Mouse (Mus musculus) cortical plate, adult 2 months (tissue): ENCODE measurements around the gene Fbxl21. TPM values are rescaled to one million over a fixed set of nuclear protein-coding genes. Genes with fewer than 3 reads are reported as not detected.

Experiments
- H3K27ac ChIP-seq: fragments of 200-500 bp; 2 replicates; pipeline ENCODE4 v1.5.1; 2012; ENCODE audit warnings: low read length, control low read depth, inconsistent platforms; ENCODE audit not compliant: insufficient read depth
- H3K4me1 ChIP-seq: fragments of 200-500 bp; 2 replicates; pipeline ENCODE4 v1.6.1; 2011; ENCODE audit warnings: low read length; ENCODE audit not compliant: control insufficient read depth, insufficient read depth
- H3K4me3 ChIP-seq: fragments of 200-500 bp; 2 replicates; pipeline ENCODE4 v1.5.1; 2011; ENCODE audit warnings: mild to moderate bottlenecking, low read length, control low read depth; ENCODE audit not compliant: insufficient read depth
- CTCF ChIP-seq: fragments of 200-500 bp; IDR thresholded peaks from 2 replicates; pipeline ENCODE4 v1.5.1; 2011; ENCODE audit warnings: mild to moderate bottlenecking, control low read depth, low read length; ENCODE audit not compliant: insufficient read depth; ENCODE audit errors: extremely low read depth
- POLR2A ChIP-seq: fragments of 200-500 bp; IDR thresholded peaks from 2 replicates; pipeline ENCODE4 v1.6.1; 2011; ENCODE audit warnings: mild to moderate bottlenecking, low read length, control low read depth; ENCODE audit not compliant: insufficient read depth; ENCODE audit errors: extremely low read depth
- polyA plus RNA-seq: library from polyadenylated mRNA; depleted of rRNA; stranded (reverse); fragments of >200 nt; gene quantifications from 2 replicates; pipeline ENCODE4 v1.2.3, GENCODE M21; 2012

Fbxl21 gene
- polyA plus RNA-seq, 1 experiment, result 6.1 TPM

GRCm38 (mm10) chr13:56529685-56530084 lies 7.4 kb downstream of the Fbxl21 start:
- TF ChIP-seq CTCF (no peak), POLR2A (no peak)

GRCm38 (mm10) chr13:56534931-56535330 lies 12.7 kb downstream of the Fbxl21 start:
- Histone ChIP-seq H3K27ac (no peak overlapping the region), H3K4me3 (no peak overlapping the region), H3K4me1 (no peaks in the 10 kb centered on the region)
- TF ChIP-seq POLR2A (no peak), CTCF (no peak)

More at GRCm38 (mm10) chr13:56529685-56530084, 7.4 kb downstream of the Fbxl21 start:
- no peak overlapping the region for H3K4me3 ChIP-seq
- no peaks in the 10 kb centered on the region for H3K4me1 ChIP-seq
- H3K27ac ChIP-seq, result no peak overlapping the region

GRCm38 (mm10) chr13:56535570-56535969 lies 13.3 kb downstream of the Fbxl21 start:
- Histone ChIP-seq H3K4me1 (no peaks in the 10 kb centered on the region), H3K27ac (no peak overlapping the region), H3K4me3 (no peak overlapping the region)
- no peak for TF ChIP-seq POLR2A
- TF ChIP-seq CTCF, result no peak

GRCm38 (mm10) chr13:56537026-56537425 lies 14.8 kb downstream of the Fbxl21 start:
- TF ChIP-seq POLR2A, result no peak
- TF ChIP-seq CTCF, result no peak
- H3K4me1 ChIP-seq, result no peaks in the 10 kb centered on the region

GRCm38 (mm10) chr13:56539846-56540245 lies 17.6 kb downstream of the Fbxl21 start:
- TF ChIP-seq POLR2A (no peak), CTCF (no peak)
- Histone ChIP-seq H3K4me1 (no peaks in the 10 kb centered on the region), H3K4me3 (no peak overlapping the region), H3K27ac (no peak overlapping the region)

More at GRCm38 (mm10) chr13:56537026-56537425, 14.8 kb downstream of the Fbxl21 start:
- Histone ChIP-seq H3K27ac (no peak overlapping the region), H3K4me3 (no peak overlapping the region)

GRCm38 (mm10) chr13:56543805-56544204 lies 21.5 kb downstream of the Fbxl21 start:
- H3K27ac ChIP-seq, result no peak overlapping the region
- TF ChIP-seq POLR2A (no peak), CTCF (no peak)

GRCm38 (mm10) chr13:56544956-56545355 lies 22.7 kb downstream of the Fbxl21 start:
- no peaks in the 10 kb centered on the region for H3K4me1 ChIP-seq
- no peak overlapping the region for H3K4me3 ChIP-seq

More at GRCm38 (mm10) chr13:56543805-56544204, 21.5 kb downstream of the Fbxl21 start:
- Histone ChIP-seq H3K4me3 (no peak overlapping the region), H3K4me1 (no peaks in the 10 kb centered on the region)

GRCm38 (mm10) chr13:56548401-56548800 lies 26.1 kb downstream of the Fbxl21 start, which contains the start of gene Lect2:
TSS of gene Lect2 (minus strand) at chr13:56548502.
- no peak within 1 kb of the TSS for H3K4me3 ChIP-seq
- no peak for TF ChIP-seq CTCF
- no peak for TF ChIP-seq POLR2A

More at GRCm38 (mm10) chr13:56544956-56545355, 22.7 kb downstream of the Fbxl21 start:
- TF ChIP-seq CTCF (no peak), POLR2A (no peak)
- H3K27ac ChIP-seq, result no peak overlapping the region

GRCm38 (mm10) chr13:56549364-56549763 lies 27.1 kb downstream of the Fbxl21 start:
- Histone ChIP-seq H3K27ac (no peak overlapping the region), H3K4me1 (no peaks in the 10 kb centered on the region), H3K4me3 (no peak overlapping the region)
- TF ChIP-seq POLR2A, result no peak
- no peak for TF ChIP-seq CTCF

More at GRCm38 (mm10) chr13:56548401-56548800, 26.1 kb downstream of the Fbxl21 start, which contains the start of gene Lect2:
- Histone ChIP-seq H3K4me1 (no peaks in the 10 kb centered on the region), H3K27ac (no peak within 1 kb of the TSS)

GRCm38 (mm10) chr13:56550574-56550973 lies 28.3 kb downstream of the Fbxl21 start:
- H3K27ac ChIP-seq, result no peak overlapping the region
- TF ChIP-seq CTCF, result no peak
- no peak for TF ChIP-seq POLR2A
- no peaks in the 10 kb centered on the region; the same call in 1 of the 2 replicates for H3K4me1 ChIP-seq
- no peak overlapping the region for H3K4me3 ChIP-seq
